Mouse (Mus musculus): ENCODE data around the gene P2ry14. TPM values are rescaled to one million over a fixed set of nuclear protein-coding genes. Genes with fewer than 3 reads are reported as not detected.

Gene P2ry14
- polyA plus RNA-seq, 1 experiment from 2014 or later = 4.3 TPM

- 80% methylated on average over 5 of the region's 5 CpGs for WGBS
- no peak for ATAC-seq
- no peak overlapping the region for H3K27ac ChIP-seq (ENCODE audit: low read length)
Observed at GRCm38 (mm10) chr3:59135911-59136653, 17.3 kb downstream of the P2ry14 start.

GRCm38 (mm10) chr3:59133189-59133588 is 20.2 kb downstream of the P2ry14 start:
- Histone ChIP-seq H3K4me3 (replicated peaks; ENCODE audit: low read length) (no peak overlapping the region), H3K4me2 (ENCODE audit: low read length) (no peak overlapping the region), H3K36me3 (ENCODE audit: control insufficient read depth, insufficient read depth) (no peaks in the 10 kb centered on the region), H3K27me3 (replicated peaks; ENCODE audit: control insufficient read depth, insufficient read depth, low read length) (no peaks in the 10 kb centered on the region), H3K27ac (ENCODE audit: low read length) (no peak overlapping the region), H3K4me1 (replicated peaks; ENCODE audit: control insufficient read depth, insufficient read depth, low read length) (no peaks in the 10 kb centered on the region), H3K9ac (replicated peaks; ENCODE audit: low read depth, low read length) (no peak overlapping the region), H3K9me3 (ENCODE audit: control insufficient read depth, low read length) (no peaks in the 10 kb centered on the region)
- ATAC-seq = no peak
- 87% methylated on average over 5 of the region's 5 CpGs for WGBS

More at GRCm38 (mm10) chr3:59135911-59136653, 17.3 kb downstream of the P2ry14 start:
- Histone ChIP-seq H3K36me3 (ENCODE audit: control insufficient read depth, insufficient read depth) (no peaks in the 10 kb centered on the region), H3K4me2 (ENCODE audit: low read length) (no peak overlapping the region), H3K27me3 (replicated peaks; ENCODE audit: control insufficient read depth, insufficient read depth, low read length) (no peaks in the 10 kb centered on the region), H3K4me3 (replicated peaks; ENCODE audit: low read length) (no peak overlapping the region), H3K9me3 (ENCODE audit: control insufficient read depth, low read length) (no peaks in the 10 kb centered on the region), H3K9ac (replicated peaks; ENCODE audit: low read depth, low read length) (no peak overlapping the region), H3K4me1 (replicated peaks; ENCODE audit: control insufficient read depth, insufficient read depth, low read length) (no peaks in the 10 kb centered on the region)

- H3K27ac ChIP-seq (ENCODE audit: low read length) = no peak overlapping the region
- no peaks in the 10 kb centered on the region for H3K9me3 ChIP-seq (ENCODE audit: control insufficient read depth, low read length)
- H3K4me2 ChIP-seq (ENCODE audit: low read length) = no peak overlapping the region
- 89% methylated on average over 4 of the region's 4 CpGs for WGBS
- ATAC-seq = no peak
- H3K4me1 ChIP-seq (replicated peaks; ENCODE audit: control insufficient read depth, insufficient read depth, low read length) = no peaks in the 10 kb centered on the region
- H3K9ac ChIP-seq (replicated peaks; ENCODE audit: low read depth, low read length) = no peak overlapping the region
- no peak overlapping the region for H3K4me3 ChIP-seq (replicated peaks; ENCODE audit: low read length)
- H3K27me3 ChIP-seq (replicated peaks; ENCODE audit: control insufficient read depth, insufficient read depth, low read length) = no peaks in the 10 kb centered on the region
- no peaks in the 10 kb centered on the region for H3K36me3 ChIP-seq (ENCODE audit: control insufficient read depth, insufficient read depth)
Observed at GRCm38 (mm10) chr3:59131966-59132365, 21.5 kb downstream of the P2ry14 start.

- Histone ChIP-seq H3K4me2 (ENCODE audit: low read length) (no peak overlapping the region), H3K4me1 (replicated peaks; ENCODE audit: control insufficient read depth, insufficient read depth, low read length) (no peaks in the 10 kb centered on the region), H3K36me3 (ENCODE audit: control insufficient read depth, insufficient read depth) (no peaks in the 10 kb centered on the region), H3K4me3 (replicated peaks; ENCODE audit: low read length) (no peak overlapping the region), H3K27ac (ENCODE audit: low read length) (no peak overlapping the region), H3K27me3 (replicated peaks; ENCODE audit: control insufficient read depth, insufficient read depth, low read length) (no peaks in the 10 kb centered on the region), H3K9me3 (ENCODE audit: control insufficient read depth, low read length) (no peaks in the 10 kb centered on the region), H3K9ac (replicated peaks; ENCODE audit: low read depth, low read length) (no peak overlapping the region)
- 74% methylated on average over 4 of the region's 4 CpGs for WGBS
- no peak for ATAC-seq
Observed at GRCm38 (mm10) chr3:59131081-59131480, 22.3 kb downstream of the P2ry14 start.

GRCm38 (mm10) chr3:59130431-59130830 is 23.0 kb downstream of the P2ry14 start:
- Histone ChIP-seq H3K9ac (replicated peaks; ENCODE audit: low read depth, low read length) (no peak overlapping the region), H3K27ac (ENCODE audit: low read length) (no peak overlapping the region), H3K4me1 (replicated peaks; ENCODE audit: control insufficient read depth, insufficient read depth, low read length) (no peaks in the 10 kb centered on the region), H3K9me3 (ENCODE audit: control insufficient read depth, low read length) (no peaks in the 10 kb centered on the region), H3K36me3 (ENCODE audit: control insufficient read depth, insufficient read depth) (no peaks in the 10 kb centered on the region), H3K27me3 (replicated peaks; ENCODE audit: control insufficient read depth, insufficient read depth, low read length) (no peaks in the 10 kb centered on the region), H3K4me2 (ENCODE audit: low read length) (no peak overlapping the region), H3K4me3 (replicated peaks; ENCODE audit: low read length) (no peak overlapping the region)
- WGBS = 77% methylated on average over 8 of the region's 8 CpGs
- ATAC-seq = no peak

- Histone ChIP-seq H3K9me3 (ENCODE audit: control insufficient read depth, low read length) (no peaks in the 10 kb centered on the region), H3K9ac (replicated peaks; ENCODE audit: low read depth, low read length) (no peak overlapping the region), H3K27me3 (replicated peaks; ENCODE audit: control insufficient read depth, insufficient read depth, low read length) (no peaks in the 10 kb centered on the region), H3K4me1 (replicated peaks; ENCODE audit: control insufficient read depth, insufficient read depth, low read length) (no peaks in the 10 kb centered on the region), H3K4me2 (ENCODE audit: low read length) (no peak overlapping the region), H3K36me3 (ENCODE audit: control insufficient read depth, insufficient read depth) (no peaks in the 10 kb centered on the region), H3K27ac (ENCODE audit: low read length) (no peak overlapping the region), H3K4me3 (replicated peaks; ENCODE audit: low read length) (no peak overlapping the region)
- no peak for ATAC-seq
- WGBS = 87% methylated on average over 3 of the region's 3 CpGs
Observed at GRCm38 (mm10) chr3:59129547-59129946, 23.9 kb downstream of the P2ry14 start.

GRCm38 (mm10) chr3:59128681-59129080 is 24.7 kb downstream of the P2ry14 start:
- no peaks in the 10 kb centered on the region for H3K27me3 ChIP-seq (replicated peaks; ENCODE audit: control insufficient read depth, insufficient read depth, low read length)
- H3K4me3 ChIP-seq (replicated peaks; ENCODE audit: low read length) = no peak overlapping the region
- WGBS = 94% methylated on average over 20 of the region's 20 CpGs
- H3K4me1 ChIP-seq (replicated peaks; ENCODE audit: control insufficient read depth, insufficient read depth, low read length) = no peaks in the 10 kb centered on the region
- no peak overlapping the region for H3K9ac ChIP-seq (replicated peaks; ENCODE audit: low read depth, low read length)
- no peaks in the 10 kb centered on the region for H3K9me3 ChIP-seq (ENCODE audit: control insufficient read depth, low read length)
- ATAC-seq = no peak
- no peak overlapping the region for H3K4me2 ChIP-seq (ENCODE audit: low read length)
- H3K36me3 ChIP-seq (ENCODE audit: control insufficient read depth, insufficient read depth) = no peaks in the 10 kb centered on the region
- no peak overlapping the region for H3K27ac ChIP-seq (ENCODE audit: low read length)

GRCm38 (mm10) chr3:59125783-59126555 is 27.4 kb downstream of the P2ry14 start:
- no peak for ATAC-seq
- H3K4me1 ChIP-seq (replicated peaks; ENCODE audit: control insufficient read depth, insufficient read depth, low read length) = no peaks in the 10 kb centered on the region
- 78% methylated on average over 7 of the region's 7 CpGs for WGBS
- no peak overlapping the region for H3K4me2 ChIP-seq (ENCODE audit: low read length)
- H3K9me3 ChIP-seq (ENCODE audit: control insufficient read depth, low read length) = no peaks in the 10 kb centered on the region
- no peak overlapping the region for H3K27ac ChIP-seq (ENCODE audit: low read length)
- no peaks in the 10 kb centered on the region for H3K36me3 ChIP-seq (ENCODE audit: control insufficient read depth, insufficient read depth)
- H3K9ac ChIP-seq (replicated peaks; ENCODE audit: low read depth, low read length) = no peak overlapping the region
- H3K27me3 ChIP-seq (replicated peaks; ENCODE audit: control insufficient read depth, insufficient read depth, low read length) = no peaks in the 10 kb centered on the region
- no peak overlapping the region for H3K4me3 ChIP-seq (replicated peaks; ENCODE audit: low read length)

- H3K4me3 ChIP-seq (replicated peaks; ENCODE audit: low read length) = no peak overlapping the region
- no peaks in the 10 kb centered on the region for H3K4me1 ChIP-seq (replicated peaks; ENCODE audit: control insufficient read depth, insufficient read depth, low read length)
- no peaks in the 10 kb centered on the region for H3K36me3 ChIP-seq (ENCODE audit: control insufficient read depth, insufficient read depth)
- no peak for ATAC-seq
- no peak overlapping the region for H3K9ac ChIP-seq (replicated peaks; ENCODE audit: low read depth, low read length)
- H3K4me2 ChIP-seq (ENCODE audit: low read length) = no peak overlapping the region
- WGBS = 74% methylated on average over 5 of the region's 5 CpGs
- no peaks in the 10 kb centered on the region for H3K9me3 ChIP-seq (ENCODE audit: control insufficient read depth, low read length)
- H3K27ac ChIP-seq (ENCODE audit: low read length) = no peak overlapping the region
- no peaks in the 10 kb centered on the region for H3K27me3 ChIP-seq (replicated peaks; ENCODE audit: control insufficient read depth, insufficient read depth, low read length)
Observed at GRCm38 (mm10) chr3:59125022-59125421, 28.4 kb downstream of the P2ry14 start.
